Mouse (Mus musculus): Measurements from ENCODE around the gene P2ry2. TPM values are rescaled to one million over a fixed set of nuclear protein-coding genes. Genes with fewer than 3 reads are reported as not detected.

The P2ry2 gene
- total and polyA plus RNA-seq, 2 experiments from 2014 or later: 0.24 to 0.67 TPM

DNA sequence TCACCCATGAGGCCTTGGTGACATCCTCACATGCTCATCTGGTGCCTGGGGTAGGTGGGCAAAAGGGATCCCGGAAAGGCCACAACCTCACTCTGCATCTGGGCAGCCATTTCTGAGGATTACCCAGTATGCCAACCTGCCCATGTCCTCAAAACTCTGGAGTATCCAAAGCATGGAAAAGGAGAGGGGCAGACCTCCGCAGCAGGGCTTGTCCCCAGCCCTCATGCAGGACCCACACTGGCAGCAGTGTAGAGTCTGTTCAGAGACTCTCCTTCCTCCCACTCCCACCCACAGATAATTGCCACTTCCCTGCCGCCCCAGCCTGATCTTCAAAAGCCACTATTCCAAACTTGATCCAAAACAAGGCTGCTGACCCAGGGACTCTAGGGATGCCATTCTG, 1.9 kb downstream of the P2ry2 start:
- Histone ChIP-seq H3K36me3 (ENCODE audit: insufficient read depth) (no peaks in the 10 kb centered on the region), H3K9me3 (ENCODE audit: low read length) (no peaks in the 10 kb centered on the region), H3K9ac (no peak overlapping the region), H3K27me3 (ENCODE audit: insufficient read depth, low read length) (peaks cover 38% of the 10 kb centered on the region), H3K4me3 (ENCODE audit: low read depth, low read length) (no peak overlapping the region), H3K27ac (ENCODE audit: low read depth, low read length) (no peak overlapping the region), H3K4me2 (ENCODE audit: low read depth) (no peak overlapping the region), H3K4me1 (ENCODE audit: insufficient read depth) (no peaks in the 10 kb centered on the region)
- WGBS: 50% methylated on average over 3 of the region's 3 CpGs
- ATAC-seq: no peak
- DNase-seq: no peak
- no peak for TF ChIP-seq CTCF (IDR thresholded peaks at IDR 0.05; ENCODE audit: low read depth)

- no peak for TF ChIP-seq CTCF (IDR thresholded peaks at IDR 0.05; ENCODE audit: low read depth)
- H3K4me2 ChIP-seq (ENCODE audit: low read depth): no peak overlapping the region
- ATAC-seq (no peak), DNase-seq (no peak)
- peaks cover 14% of the 10 kb centered on the region for H3K27me3 ChIP-seq (ENCODE audit: insufficient read depth, low read length)
- no peaks in the 10 kb centered on the region for H3K4me1 ChIP-seq (ENCODE audit: insufficient read depth)
- H3K4me3 ChIP-seq (ENCODE audit: low read depth, low read length): no peak overlapping the region
- 75% methylated on average over 2 of the region's 2 CpGs for WGBS
- H3K27ac ChIP-seq (ENCODE audit: low read depth, low read length): no peak overlapping the region
- H3K9me3 ChIP-seq (ENCODE audit: low read length): no peaks in the 10 kb centered on the region
- no peak overlapping the region for H3K9ac ChIP-seq
- H3K36me3 ChIP-seq (ENCODE audit: insufficient read depth): no peaks in the 10 kb centered on the region
Measured at GRCm38 (mm10) chr7:101006201-101006600, 6.5 kb downstream of the P2ry2 start.

DNA sequence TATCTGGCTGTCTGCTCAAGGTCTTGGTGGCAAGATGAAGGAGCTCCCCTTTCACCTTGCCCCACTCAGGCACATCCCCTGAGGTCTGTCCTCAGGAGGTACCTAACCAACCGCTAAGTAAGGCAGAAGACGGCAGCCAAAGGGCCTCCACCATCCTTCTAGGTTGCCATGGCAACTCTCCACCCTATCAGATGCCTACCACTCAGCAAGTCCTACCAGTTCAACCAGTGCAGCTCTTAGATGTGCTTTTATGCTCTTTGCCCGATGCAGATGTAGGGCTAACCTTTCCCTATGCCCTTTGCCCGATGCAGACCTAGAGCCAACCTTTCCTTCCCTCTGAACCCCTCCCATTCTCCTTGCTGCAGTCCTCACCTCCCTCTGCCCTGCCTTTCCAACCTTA, 7.5 kb downstream of the P2ry2 start:
- peak; percentile 23 for DNase-seq
- WGBS: 52% methylated on average over 4 of the region's 4 CpGs

DNA sequence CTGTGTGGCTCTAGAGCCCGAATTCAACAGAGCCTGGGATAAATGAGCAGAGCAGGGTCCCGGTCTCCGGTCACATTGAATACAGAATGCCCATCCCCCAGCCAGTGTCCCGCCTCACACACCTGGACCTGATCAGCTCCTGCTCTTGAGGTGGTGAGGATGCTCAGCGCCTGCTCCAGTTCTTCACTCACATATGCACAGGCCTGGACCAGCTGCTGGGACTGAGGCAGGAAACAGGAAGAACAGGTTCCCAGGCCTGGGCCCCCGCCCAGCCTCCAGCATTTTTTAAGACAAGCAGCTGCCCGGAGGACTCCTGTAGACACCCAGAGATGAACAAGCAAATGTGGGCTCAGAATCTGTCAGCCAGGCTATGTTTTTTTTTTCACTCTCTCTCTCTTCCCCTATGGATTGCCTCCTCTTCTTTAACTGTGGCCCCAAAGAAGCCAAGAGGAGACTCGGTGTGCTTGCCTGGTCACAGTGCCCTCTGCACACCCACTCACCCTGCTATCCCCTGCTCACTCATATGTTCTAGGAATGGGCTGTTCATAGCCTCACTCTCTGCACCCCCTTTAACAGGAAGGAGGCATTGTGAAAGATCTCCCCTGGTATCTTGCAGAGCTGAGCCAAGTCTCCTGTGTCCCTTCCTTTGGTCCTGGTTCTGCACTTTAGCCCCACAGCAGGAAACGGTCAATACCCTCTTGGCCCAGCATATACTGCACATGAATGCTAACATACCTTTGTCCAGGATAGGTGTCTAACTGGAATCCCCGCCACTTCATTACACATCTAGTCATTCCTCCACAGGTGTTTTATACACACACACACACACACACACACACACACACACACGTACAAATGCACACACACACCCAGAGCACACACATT, 9.0 kb downstream of the P2ry2 start:
- Histone ChIP-seq H3K27me3 (ENCODE audit: insufficient read depth, low read length) (no peaks in the 10 kb centered on the region), H3K4me3 (ENCODE audit: low read depth, low read length) (no peak overlapping the region), H3K4me1 (ENCODE audit: insufficient read depth) (no peaks in the 10 kb centered on the region), H3K9me3 (ENCODE audit: low read length) (no peaks in the 10 kb centered on the region), H3K27ac (ENCODE audit: low read depth, low read length) (no peak overlapping the region), H3K4me2 (ENCODE audit: low read depth) (no peak overlapping the region), H3K9ac (no peak overlapping the region), H3K36me3 (ENCODE audit: insufficient read depth) (no peaks in the 10 kb centered on the region)
- ATAC-seq: no peak
- WGBS: 81% methylated on average over 11 of the region's 11 CpGs
- no peak for TF ChIP-seq CTCF (IDR thresholded peaks at IDR 0.05; ENCODE audit: low read depth)
- DNase-seq: no peak

More for the DNA sequence above, 7.5 kb downstream of the P2ry2 start:
- Histone ChIP-seq H3K27ac (ENCODE audit: low read depth, low read length) (no peak overlapping the region), H3K36me3 (ENCODE audit: insufficient read depth) (no peaks in the 10 kb centered on the region), H3K4me3 (ENCODE audit: low read depth, low read length) (no peak overlapping the region), H3K27me3 (ENCODE audit: insufficient read depth, low read length) (peaks cover 3% of the 10 kb centered on the region), H3K9ac (no peak overlapping the region), H3K4me2 (ENCODE audit: low read depth) (no peak overlapping the region), H3K9me3 (ENCODE audit: low read length) (no peaks in the 10 kb centered on the region), H3K4me1 (ENCODE audit: insufficient read depth) (no peaks in the 10 kb centered on the region)
- no peak for TF ChIP-seq CTCF (IDR thresholded peaks at IDR 0.05; ENCODE audit: low read depth)
- ATAC-seq: peak; percentile 55

GRCm38 (mm10) chr7:101002274-101002673, 10.4 kb downstream of the P2ry2 start:
- no peak overlapping the region for H3K9ac ChIP-seq
- no peaks in the 10 kb centered on the region for H3K27me3 ChIP-seq (ENCODE audit: insufficient read depth, low read length)
- WGBS: 68% methylated on average over 6 of the region's 6 CpGs
- H3K36me3 ChIP-seq (ENCODE audit: insufficient read depth): no peaks in the 10 kb centered on the region
- H3K4me3 ChIP-seq (ENCODE audit: low read depth, low read length): no peak overlapping the region
- DNase-seq (no peak), ATAC-seq (no peak)
- H3K27ac ChIP-seq (ENCODE audit: low read depth, low read length): no peak overlapping the region
- no peaks in the 10 kb centered on the region for H3K9me3 ChIP-seq (ENCODE audit: low read length)
- no peak for TF ChIP-seq CTCF (IDR thresholded peaks at IDR 0.05; ENCODE audit: low read depth)
- no peaks in the 10 kb centered on the region for H3K4me1 ChIP-seq (ENCODE audit: insufficient read depth)
- H3K4me2 ChIP-seq (ENCODE audit: low read depth): no peak overlapping the region

- Histone ChIP-seq H3K27me3 (ENCODE audit: insufficient read depth, low read length) (no peaks in the 10 kb centered on the region), H3K9ac (no peak overlapping the region), H3K4me1 (ENCODE audit: insufficient read depth) (no peaks in the 10 kb centered on the region), H3K36me3 (ENCODE audit: insufficient read depth) (no peaks in the 10 kb centered on the region), H3K9me3 (ENCODE audit: low read length) (no peaks in the 10 kb centered on the region), H3K4me2 (ENCODE audit: low read depth) (no peak overlapping the region), H3K4me3 (ENCODE audit: low read depth, low read length) (no peak overlapping the region), H3K27ac (ENCODE audit: low read depth, low read length) (no peak overlapping the region)
- no peak for TF ChIP-seq CTCF (IDR thresholded peaks at IDR 0.05; ENCODE audit: low read depth)
- ATAC-seq: no peak
- no peak for DNase-seq
- WGBS: 84% methylated on average over 5 of the region's 5 CpGs
Measured at GRCm38 (mm10) chr7:100999623-101000022, 13.0 kb downstream of the P2ry2 start.

- Histone ChIP-seq H3K9ac (no peak overlapping the region), H3K27ac (ENCODE audit: low read depth, low read length) (no peak overlapping the region), H3K4me1 (ENCODE audit: insufficient read depth) (no peaks in the 10 kb centered on the region), H3K36me3 (ENCODE audit: insufficient read depth) (no peaks in the 10 kb centered on the region), H3K4me2 (ENCODE audit: low read depth) (no peak overlapping the region), H3K27me3 (ENCODE audit: insufficient read depth, low read length) (no peaks in the 10 kb centered on the region), H3K4me3 (ENCODE audit: low read depth, low read length) (no peak overlapping the region), H3K9me3 (ENCODE audit: low read length) (no peaks in the 10 kb centered on the region)
- TF ChIP-seq CTCF (IDR thresholded peaks at IDR 0.05; ENCODE audit: low read depth): no peak
- ATAC-seq (no peak), DNase-seq (no peak)
- 94% methylated on average over 24 of the region's 24 CpGs for whole genome bisulfite sequencing
Measured at GRCm38 (mm10) chr7:100998578-100998960, 14.1 kb downstream of the P2ry2 start.
